Mouse (Mus musculus): ENCODE measurements around the gene Bgn. TPM values are rescaled to one million over a fixed set of nuclear protein-coding genes. Genes with fewer than 3 reads are reported as not detected.
"Not testable (repeated sequence)": the region's sequence is repeated elsewhere in the genome, so short reads cannot be mapped to it uniquely, and the experiment has no call there.

Gene Bgn
- polyA plus RNA-seq, 1 experiment from 2014 or later = 18.6 TPM

DNA sequence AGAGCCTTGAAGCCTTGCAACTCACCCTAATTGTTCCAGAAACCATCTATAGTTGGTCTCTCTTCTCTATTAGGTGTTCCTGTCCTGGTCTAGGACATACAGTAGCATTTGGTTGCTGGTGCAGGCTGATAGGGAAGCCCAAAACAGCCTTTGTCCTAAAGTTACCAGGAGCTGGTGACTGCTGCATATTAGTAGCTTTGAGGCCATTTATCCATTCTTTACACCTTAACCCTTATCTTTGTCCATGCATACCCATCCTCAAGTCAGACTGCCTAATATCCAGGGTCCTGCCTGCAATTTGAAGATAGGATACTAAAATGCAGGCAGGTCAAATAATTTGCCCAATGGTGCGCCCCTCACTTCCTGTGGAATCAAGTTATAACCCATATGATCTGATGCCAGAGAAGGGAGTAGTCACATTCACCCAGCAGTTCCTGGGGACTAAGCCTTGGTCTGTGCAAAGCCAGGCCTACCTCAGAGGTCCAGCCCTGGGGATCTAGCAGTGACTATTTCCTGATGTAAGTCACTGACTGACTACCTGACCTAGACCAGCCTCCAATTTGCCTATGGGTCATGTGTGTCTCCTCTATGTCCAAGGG lies 7.6 kb upstream of the Bgn start:
- Histone ChIP-seq H3K27ac (0 out of 2 replicates have a peak overlapping the region, but pooled peaks have one; percentile 62), H3K4me1 (peaks cover 11% of the 10 kb centered on the region), H3K36me3 (no peaks in the 10 kb centered on the region), H3K9me3 (no peaks in the 10 kb centered on the region), H3K4me3 (no peak overlapping the region), H3K27me3 (ENCODE audit: insufficient read depth, poor library complexity, severe bottlenecking) (peaks cover 47% of the 10 kb centered on the region; the same call in 1 of the 2 replicates)
- no peak for DNase-seq (ENCODE audit: low spot score)
- WGBS = 84% methylated on average over 1 of the region's 1 CpGs

GRCm38 (mm10) chrX:73476621-73477020 lies 6.8 kb upstream of the Bgn start:
- H3K36me3 ChIP-seq = no peaks in the 10 kb centered on the region
- no peak for DNase-seq (ENCODE audit: low spot score)
- no peaks in the 10 kb centered on the region for H3K9me3 ChIP-seq
- WGBS = 51% methylated on average over 2 of the region's 2 CpGs
- peak overlapping the region; percentile 62 for H3K27ac ChIP-seq
- peaks cover 11% of the 10 kb centered on the region for H3K4me1 ChIP-seq
- H3K4me3 ChIP-seq = no peak overlapping the region
- H3K27me3 ChIP-seq (ENCODE audit: insufficient read depth, poor library complexity, severe bottlenecking) = peaks cover 47% of the 10 kb centered on the region; the same call in 1 of the 2 replicates

DNA sequence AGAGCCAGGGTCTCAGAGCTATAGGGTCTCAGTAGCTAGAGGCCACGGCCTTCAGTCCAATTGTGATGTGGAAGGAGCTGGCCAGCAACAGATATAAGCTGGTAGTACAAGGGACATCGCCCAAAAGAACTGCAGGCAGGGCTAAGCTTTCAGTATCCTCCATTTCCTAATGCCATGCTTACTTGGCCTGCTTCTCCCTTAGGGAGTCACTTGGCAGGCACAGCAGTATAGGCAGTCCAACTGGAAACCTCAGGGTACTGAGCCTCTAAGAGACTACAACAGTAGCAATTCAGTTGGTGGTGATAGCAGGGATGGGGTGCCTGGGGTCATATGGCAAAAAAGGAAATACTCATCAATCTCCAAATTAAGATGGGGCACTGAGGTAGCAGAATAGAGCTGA lies 5.9 kb upstream of the Bgn start:
- Histone ChIP-seq H3K27ac (no peak overlapping the region), H3K4me1 (peaks cover 11% of the 10 kb centered on the region), H3K9me3 (no peaks in the 10 kb centered on the region), H3K36me3 (no peaks in the 10 kb centered on the region), H3K4me3 (no peak overlapping the region), H3K27me3 (ENCODE audit: insufficient read depth, poor library complexity, severe bottlenecking) (peaks cover 44% of the 10 kb centered on the region; the same call in 1 of the 2 replicates)
- 82% methylated on average over 2 of the region's 2 CpGs for WGBS
- DNase-seq (ENCODE audit: low spot score) = no peak

GRCm38 (mm10) chrX:73479656-73480055 lies 3.7 kb upstream of the Bgn start:
- DNase-seq (ENCODE audit: low spot score) = no peak
- H3K27me3 ChIP-seq (ENCODE audit: insufficient read depth, poor library complexity, severe bottlenecking) = peaks cover 59% of the 10 kb centered on the region

DNA sequence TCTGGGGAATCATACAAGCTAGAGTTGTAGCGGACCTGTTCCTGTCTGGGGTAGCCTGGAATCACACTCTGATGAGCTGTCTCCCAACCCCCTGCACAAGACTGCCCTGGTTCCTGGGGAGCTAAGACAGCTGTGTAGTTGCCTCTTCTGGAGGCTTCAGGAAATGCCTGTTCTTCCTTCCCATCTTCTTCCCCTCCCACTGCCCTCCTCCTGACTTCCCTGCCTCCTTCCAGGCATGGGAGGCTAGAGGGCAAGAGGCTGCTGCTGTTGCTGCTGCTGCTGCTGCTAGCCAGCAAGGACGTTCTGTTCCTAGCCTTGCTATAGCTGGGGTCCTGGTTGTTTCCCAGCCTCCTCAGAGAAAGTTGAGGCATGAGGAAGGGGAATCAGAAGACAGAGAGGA lies 3.1 kb upstream of the Bgn start:
- H3K4me1 ChIP-seq = no peaks in the 10 kb centered on the region
- DNase-seq (ENCODE audit: low spot score) = no peak
- H3K9me3 ChIP-seq = no peaks in the 10 kb centered on the region
- H3K4me3 ChIP-seq = no peak overlapping the region
- H3K27ac ChIP-seq = 0 out of 2 replicates have a peak overlapping the region, but pooled peaks have one; percentile 22
- H3K36me3 ChIP-seq = no peaks in the 10 kb centered on the region
- WGBS = 24% methylated on average over 2 of the region's 2 CpGs
- peaks cover 57% of the 10 kb centered on the region for H3K27me3 ChIP-seq (ENCODE audit: insufficient read depth, poor library complexity, severe bottlenecking)

More at GRCm38 (mm10) chrX:73479656-73480055, 3.7 kb upstream of the Bgn start:
- no peaks in the 10 kb centered on the region for H3K36me3 ChIP-seq
- H3K9me3 ChIP-seq = no peaks in the 10 kb centered on the region
- no peak overlapping the region for H3K4me3 ChIP-seq
- H3K4me1 ChIP-seq = peaks cover 6% of the 10 kb centered on the region
- no peak overlapping the region for H3K27ac ChIP-seq

- WGBS = 24% methylated on average over 4 of the region's 4 CpGs
- peak overlapping the region; percentile 62; the same call in 1 of the 2 replicates for H3K27ac ChIP-seq
- no peaks in the 10 kb centered on the region for H3K9me3 ChIP-seq
- H3K36me3 ChIP-seq = no peaks in the 10 kb centered on the region
- H3K4me3 ChIP-seq = peak overlapping the region; percentile 44
- peaks cover 73% of the 10 kb centered on the region for H3K27me3 ChIP-seq (ENCODE audit: insufficient read depth, poor library complexity, severe bottlenecking)
- no peaks in the 10 kb centered on the region for H3K4me1 ChIP-seq
- no peak for DNase-seq (ENCODE audit: low spot score)
Observed at GRCm38 (mm10) chrX:73482643-73483483, 539 bp upstream of the Bgn start.

DNA sequence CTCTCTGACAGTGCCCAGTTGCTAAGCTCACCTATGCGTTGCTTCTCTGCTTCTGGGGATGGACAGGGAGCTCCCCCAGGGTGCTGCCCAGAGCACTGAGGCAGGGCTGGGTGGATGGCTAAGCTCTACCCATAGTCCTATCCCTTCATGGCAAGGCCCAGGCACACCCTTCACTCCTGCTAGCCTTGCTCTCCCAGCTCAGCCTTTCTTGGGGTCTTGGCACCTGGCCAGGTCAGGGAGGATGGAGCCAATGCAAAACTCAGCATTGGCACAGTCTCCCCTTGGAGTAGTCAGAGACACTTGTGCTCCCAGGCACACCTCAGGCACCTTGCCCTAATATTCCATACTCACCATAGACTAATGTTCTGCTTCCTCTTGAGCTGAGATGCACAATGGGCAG lies 674 bp downstream of the Bgn start:
- WGBS = 78% methylated on average over 1 of the region's 1 CpGs
- H3K9me3 ChIP-seq = no peaks in the 10 kb centered on the region
- no peaks in the 10 kb centered on the region for H3K36me3 ChIP-seq
- H3K4me1 ChIP-seq = no peaks in the 10 kb centered on the region
- H3K27ac ChIP-seq = peak overlapping the region; percentile 62
- H3K27me3 ChIP-seq (ENCODE audit: insufficient read depth, poor library complexity, severe bottlenecking) = peaks cover 75% of the 10 kb centered on the region
- no peak for DNase-seq (ENCODE audit: low spot score)
- peak overlapping the region; percentile 44 for H3K4me3 ChIP-seq

GRCm38 (mm10) chrX:73484870-73485269 lies 1.5 kb downstream of the Bgn start:
- DNase-seq (ENCODE audit: low spot score) = no peak
- H3K4me3 ChIP-seq = no peak overlapping the region; the same call in 1 of the 2 replicates
- WGBS = 82% methylated on average over 4 of the region's 4 CpGs
- H3K4me1 ChIP-seq = no peaks in the 10 kb centered on the region
- H3K9me3 ChIP-seq = no peaks in the 10 kb centered on the region
- H3K27ac ChIP-seq = no peak overlapping the region
- no peaks in the 10 kb centered on the region for H3K36me3 ChIP-seq
- peaks cover 77% of the 10 kb centered on the region for H3K27me3 ChIP-seq (ENCODE audit: insufficient read depth, poor library complexity, severe bottlenecking)

GRCm38 (mm10) chrX:73486920-73487319 lies 3.5 kb downstream of the Bgn start:
- peaks cover 64% of the 10 kb centered on the region for H3K27me3 ChIP-seq (ENCODE audit: insufficient read depth, poor library complexity, severe bottlenecking)
- no peaks in the 10 kb centered on the region for H3K4me1 ChIP-seq
- 76% methylated on average over 5 of the region's 5 CpGs for WGBS
- no peak for DNase-seq (ENCODE audit: low spot score)
- H3K36me3 ChIP-seq = no peaks in the 10 kb centered on the region
- H3K9me3 ChIP-seq = no peaks in the 10 kb centered on the region
- no peak overlapping the region for H3K4me3 ChIP-seq
- H3K27ac ChIP-seq = no peak overlapping the region

- no peak overlapping the region for H3K27ac ChIP-seq
- peaks cover 46% of the 10 kb centered on the region for H3K27me3 ChIP-seq (ENCODE audit: insufficient read depth, poor library complexity, severe bottlenecking)
- no peaks in the 10 kb centered on the region for H3K36me3 ChIP-seq
- WGBS = 67% methylated on average over 4 of the region's 4 CpGs
- H3K4me3 ChIP-seq = no peak overlapping the region
- no peak for DNase-seq (ENCODE audit: low spot score)
- H3K9me3 ChIP-seq = no peaks in the 10 kb centered on the region
- no peaks in the 10 kb centered on the region for H3K4me1 ChIP-seq
Observed at GRCm38 (mm10) chrX:73490186-73490585, 6.8 kb downstream of the Bgn start.

DNA sequence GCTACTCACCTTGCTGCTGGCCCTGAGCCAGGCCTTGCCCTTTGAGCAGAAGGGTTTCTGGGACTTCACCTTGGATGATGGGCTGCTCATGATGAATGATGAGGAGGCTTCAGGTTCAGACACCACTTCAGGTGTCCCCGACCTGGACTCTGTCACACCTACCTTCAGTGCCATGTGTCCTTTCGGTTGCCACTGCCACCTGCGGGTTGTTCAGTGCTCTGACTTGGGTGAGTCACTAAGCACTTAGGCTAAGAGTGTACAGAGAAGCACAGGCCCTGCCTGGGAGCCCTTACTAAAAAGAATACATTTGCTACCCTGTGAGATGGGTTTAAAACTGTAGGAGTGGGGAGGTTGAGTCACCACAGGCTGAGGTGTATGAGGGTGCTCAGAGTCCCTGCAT lies 7.4 kb downstream of the Bgn start:
- H3K4me3 ChIP-seq = no peak overlapping the region
- no peak for DNase-seq (ENCODE audit: low spot score)
- no peaks in the 10 kb centered on the region for H3K36me3 ChIP-seq
- no peaks in the 10 kb centered on the region for H3K9me3 ChIP-seq
- H3K27ac ChIP-seq = no peak overlapping the region
- H3K27me3 ChIP-seq (ENCODE audit: insufficient read depth, poor library complexity, severe bottlenecking) = peaks cover 47% of the 10 kb centered on the region
- WGBS = 71% methylated on average over 3 of the region's 3 CpGs
- H3K4me1 ChIP-seq = no peaks in the 10 kb centered on the region

- H3K9me3 ChIP-seq = not testable (repeated sequence)
- WGBS = 4% methylated on average over 1 of the region's 2 CpGs
Observed at GRCm38 (mm10) chrX:73493567-73493966, 10.2 kb downstream of the Bgn start.

GRCm38 (mm10) chrX:73496746-73497145 lies 13.3 kb downstream of the Bgn start:
- Histone ChIP-seq H3K36me3 (no peaks in the 10 kb centered on the region), H3K9me3 (no peaks in the 10 kb centered on the region), H3K27me3 (ENCODE audit: insufficient read depth, poor library complexity, severe bottlenecking) (peaks cover 62% of the 10 kb centered on the region), H3K4me1 (no peaks in the 10 kb centered on the region), H3K4me3 (no peak overlapping the region), H3K27ac (no peak overlapping the region)
- DNase-seq (ENCODE audit: low spot score) = no peak
- WGBS = 46% methylated on average over 4 of the region's 4 CpGs

More at GRCm38 (mm10) chrX:73493567-73493966, 10.2 kb downstream of the Bgn start:
- H3K4me1 ChIP-seq; H3K27ac ChIP-seq; H3K4me3 ChIP-seq; DNase-seq (ENCODE audit: low spot score); H3K36me3 ChIP-seq: not testable (repeated sequence)
- H3K27me3 ChIP-seq (ENCODE audit: insufficient read depth, poor library complexity, severe bottlenecking) = peaks cover 50% of the 10 kb centered on the region

Data from heart, embryonic 10.5 days (tissue).